Mouse (Mus musculus): ENCODE measurements around the gene Tcaim. TPM values are rescaled to one million over a fixed set of nuclear protein-coding genes. Genes with fewer than 3 reads are reported as not detected.

Gene Tcaim
- polyA plus RNA-seq (2012; ENCODE audit: low replicate concordance) = 0.84 and 0.92 TPM in 2 replicates

GRCm38 (mm10) chr9:122805053-122805844 lies at the start of gene Tcaim:
Gene Tcaim, plus strand, starts transcription at chr9:122805539.

GRCm38 (mm10) chr9:122843760-122844159 lies 38.4 kb downstream of the Tcaim start, which contains the start of gene Gm35549:
Gene Gm35549, minus strand, starts transcription at chr9:122844035.

GRCm38 (mm10) chr9:122865697-122866166 lies 60.4 kb downstream of the Tcaim start, which contains the start of gene Zfp445:
Gene Zfp445, minus strand, starts transcription at chr9:122866006.

GRCm38 (mm10) chr9:122885385-122885784 lies 80.0 kb downstream of the Tcaim start, which contains the start of gene Zkscan7:
Gene Zkscan7, plus strand, starts transcription at chr9:122885685.

Other genes starting within 250 kb of the Tcaim start
- not detected in 2 replicates for gene Topaz1, start 58.2 kb upstream of the Tcaim start, polyA plus RNA-seq (2012; ENCODE audit: low replicate concordance)
- gene Gm35549, start 38.5 kb downstream of the Tcaim start, polyA plus RNA-seq (2012; ENCODE audit: low replicate concordance) = not detected in 2 replicates
- 4.2 and 4.5 TPM in 2 replicates for gene Zfp445, start 60.5 kb downstream of the Tcaim start, polyA plus RNA-seq (2012; ENCODE audit: low replicate concordance)
- 0.44 and 0.97 TPM in 2 replicates for gene Zkscan7, start 80.1 kb downstream of the Tcaim start, polyA plus RNA-seq (2012; ENCODE audit: low replicate concordance)
- 0.08 and 0.42 TPM in 2 replicates for gene Zfp105, start 117.5 kb downstream of the Tcaim start, polyA plus RNA-seq (2012; ENCODE audit: low replicate concordance)
- gene 1110059G10Rik, start 145.5 kb downstream of the Tcaim start, polyA plus RNA-seq (2012; ENCODE audit: low replicate concordance) = 1.5 and 2.4 TPM in 2 replicates
- gene Kif15, start 145.5 kb downstream of the Tcaim start, polyA plus RNA-seq (2012; ENCODE audit: low replicate concordance) = 4.0 and 9.8 TPM in 2 replicates
- gene Tmem42, start 215.8 kb downstream of the Tcaim start, polyA plus RNA-seq (2012; ENCODE audit: low replicate concordance) = 0.74 and 2.9 TPM in 2 replicates
- not detected in 2 replicates for gene Tgm4, start 229.2 kb downstream of the Tcaim start, polyA plus RNA-seq (2012; ENCODE audit: low replicate concordance)

Data from leukemia stem cell, adult 10-12 weeks (primary cell).